Mouse (Mus musculus) adrenal gland, adult 10 weeks (tissue): ENCODE results near the gene Stk17b. TPM values are rescaled to one million over a fixed set of nuclear protein-coding genes. Genes with fewer than 3 reads are reported as not detected.

Experiments
- polyA plus RNA-seq: library from polyadenylated mRNA; stranded (reverse); fragments of 350-450 nt; fragmentation: Illumina TruSeq; extraction: RNeasy Lipid Tissue Mini Kit (QIAGEN cat#74804); gene quantifications from one replicate; pipeline ENCODE4 v1.2.3, GENCODE M21; 2014; ENCODE audit warnings: low read depth, low replicate concordance

The Stk17b gene
- 45.7 TPM for polyA plus RNA-seq

GRCm38 (mm10) chr1:53784721-53785418 lies at the start of gene Stk17b:
Gene Stk17b, minus strand, starts transcription at chr1:53785224.

DNA sequence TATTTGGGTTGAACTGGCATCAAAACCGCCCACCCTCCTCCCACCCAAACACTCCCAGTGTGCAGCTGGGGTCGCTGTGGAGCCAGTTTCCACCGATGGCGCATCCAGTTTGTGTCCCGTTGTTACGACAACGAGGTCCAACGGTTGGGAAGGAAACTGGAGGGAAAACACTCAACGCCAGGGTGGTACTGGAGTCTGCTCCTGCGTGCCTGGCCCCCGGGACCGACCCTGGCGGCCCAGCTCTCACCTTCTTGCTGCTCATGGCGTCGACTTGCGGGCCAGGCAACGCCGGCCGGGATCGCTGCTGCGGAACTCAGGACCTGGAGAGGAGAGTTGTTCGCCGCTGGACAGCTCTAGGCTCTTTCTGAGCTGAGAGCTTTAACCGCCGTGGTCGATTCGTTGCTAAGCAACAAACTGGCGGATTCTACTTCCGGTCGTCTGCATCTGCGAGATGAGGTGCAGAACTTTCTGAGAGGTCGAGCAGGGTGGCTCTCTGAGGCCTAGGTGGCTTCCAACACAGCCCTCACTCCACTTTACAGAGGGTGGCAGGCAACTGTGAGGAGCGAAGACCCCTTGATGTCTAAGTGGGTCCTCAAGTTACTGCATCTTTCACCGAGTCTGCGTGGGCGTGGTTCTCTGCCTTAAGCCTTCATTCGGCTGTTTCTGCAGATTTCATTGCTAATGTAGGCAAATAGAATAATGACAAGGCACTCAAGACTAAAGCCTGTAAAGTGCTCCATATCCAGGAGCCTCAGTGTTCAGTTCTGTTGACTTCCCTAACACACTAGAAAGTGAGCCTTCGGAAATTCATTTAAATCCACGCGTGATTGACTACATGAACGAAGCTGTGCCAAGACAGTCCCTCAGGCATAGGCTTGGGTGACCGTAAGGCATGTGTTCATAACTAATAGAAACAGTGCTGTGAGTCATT lies 78.3 kb downstream of the Stk17b start, which contains the start of gene Dnah7a:
Gene Dnah7a, minus strand, starts transcription at position 354 of the 931 bp plus-strand sequence.

Other genes with a start within 250 kb of the Stk17b start
- gene Dnah7a, start 78.4 kb downstream of the Stk17b start, polyA plus RNA-seq, result not detected